10 mouse cellular contexts compared by ENCODE assay signal in the genomic region with DNA sequence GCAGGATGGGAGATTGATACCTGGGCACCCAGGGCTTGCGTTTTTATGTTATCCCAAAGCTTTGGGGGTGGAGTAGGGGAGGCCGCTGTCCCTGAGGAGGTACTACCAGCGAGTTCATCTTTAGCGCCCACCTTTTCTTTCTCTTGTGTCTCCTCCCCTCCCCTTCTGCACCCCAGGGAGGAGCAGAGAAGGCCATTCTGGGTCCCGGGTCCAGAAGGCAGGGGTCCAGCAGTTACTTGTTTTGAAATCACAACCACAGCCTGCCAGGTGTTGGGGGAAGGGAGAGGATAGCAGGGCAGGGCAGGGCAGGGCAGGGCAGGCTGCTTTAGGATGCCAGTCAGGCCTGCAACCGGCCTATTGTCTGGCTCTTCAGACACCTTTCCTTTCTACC. TPM values are rescaled to one million over a fixed set of nuclear protein-coding genes. Genes with fewer than 3 reads are reported as not detected.
DNase-seq lines count a peak whose midpoint lies in the region; ATAC-seq and TF ChIP-seq lines count a peak whose summit lies in the region.
"Had no signal": no experiment of that assay in that cellular context is flagged by ENCODE, and none has a peak within 500 bp of the region (broad histone marks: within the 10 kb centered on the region; RNA-seq: fewer than 3 reads in every experiment).

No protein-coding gene starts in this region.

- no peak for DNase-seq in layer of hippocampus, adult 2 months (ENCODE audit: low spot score in 2 of 2)
- no peak for DNase-seq in layer of hippocampus, adult 8-10 months (ENCODE audit: low spot score in 2 of 2)
- peak; percentile 63 to 71 for DNase-seq in cerebellum, postnatal 10 days
- DNase-seq in hindbrain, embryonic 14.5 days (ENCODE audit: low spot score) = peak; percentile 30
- no peak for DNase-seq in midbrain, postnatal 0 days (ENCODE audit: low spot score)
- no peak for DNase-seq in urinary bladder, postnatal 4 days (ENCODE audit: low spot score in 2 of 2)
- no peak for DNase-seq in embryo, embryonic 9.5 days (ENCODE audit: extremely low spot score)
- DNase-seq: kidney, adult 18-20 months had no signal

- ATAC-seq in hindbrain, embryonic 14.5 days (ENCODE audit: low FRiP score) = 0 out of 2 replicates have a peak, but pooled peaks have one; percentile 7
- ATAC-seq in midbrain, postnatal 0 days (ENCODE audit: low FRiP score) = peak; percentile 47
- ATAC-seq in megakaryocyte, adult 5-6 weeks (ENCODE audit: poor library complexity, severe bottlenecking) = no peak
- ATAC-seq: Patski had no signal

- peak overlapping the region; percentile 94 for H3K9ac ChIP-seq in hindbrain, embryonic 14.5 days
- peak overlapping the region; percentile 96 for H3K9ac ChIP-seq in midbrain, postnatal 0 days (replicated peaks; ENCODE audit: low read length, poor library complexity, severe bottlenecking)

- peak overlapping the region; percentile 75 for H3K4me2 ChIP-seq in hindbrain, embryonic 14.5 days (replicated peaks)
- H3K4me2 ChIP-seq in midbrain, postnatal 0 days (ENCODE audit: low read depth, low read length, poor library complexity, severe bottlenecking) = peak overlapping the region; percentile 70

- no peak for TF ChIP-seq CTCF in layer of hippocampus, adult 2 months (conservative IDR thresholded peaks at IDR 0.05)
- TF ChIP-seq CTCF in midbrain, postnatal 0 days (IDR thresholded peaks at IDR 0.05) = no peak

- H3K27ac ChIP-seq in layer of hippocampus, adult 2 months = peak overlapping the region; percentile 97
- peak overlapping the region; percentile 94 for H3K27ac ChIP-seq in hindbrain, embryonic 14.5 days
- H3K27ac ChIP-seq in midbrain, postnatal 0 days (ENCODE audit: low read depth, low read length) = peak overlapping the region; percentile 97

- peak overlapping the region; percentile 82 for H3K4me3 ChIP-seq in layer of hippocampus, adult 2 months
- H3K4me3 ChIP-seq in hindbrain, embryonic 14.5 days (replicated peaks; ENCODE audit: low read length) = peak overlapping the region; percentile 65
- H3K4me3 ChIP-seq in midbrain, postnatal 0 days (ENCODE audit: low read depth, low read length) = peak overlapping the region; percentile 76

- no peaks in the 10 kb centered on the region for H3K27me3 ChIP-seq in hindbrain, embryonic 14.5 days (ENCODE audit: control insufficient read depth, insufficient read depth, low read length)
- no peaks in the 10 kb centered on the region for H3K27me3 ChIP-seq in midbrain, postnatal 0 days (ENCODE audit: insufficient read depth, low read length)

- no peaks in the 10 kb centered on the region; the same call in none of the 2 replicates for H3K36me3 ChIP-seq in hindbrain, embryonic 14.5 days (replicated peaks; ENCODE audit: control insufficient read depth, insufficient read depth)
- no peaks in the 10 kb centered on the region for H3K36me3 ChIP-seq in midbrain, postnatal 0 days (ENCODE audit: insufficient read depth, low read length)

- no peaks in the 10 kb centered on the region for H3K9me3 ChIP-seq in hindbrain, embryonic 14.5 days (ENCODE audit: control insufficient read depth, low read length)
- no peaks in the 10 kb centered on the region for H3K9me3 ChIP-seq in midbrain, postnatal 0 days (ENCODE audit: low read length)

- H3K4me1 ChIP-seq in hindbrain, embryonic 14.5 days (replicated peaks; ENCODE audit: control insufficient read depth, insufficient read depth, low read length) = peaks cover 42% of the 10 kb centered on the region
- peaks cover 16% of the 10 kb centered on the region; the same call in 1 of the 2 replicates for H3K4me1 ChIP-seq in midbrain, postnatal 0 days (ENCODE audit: insufficient read depth, low read length)

- 4% methylated on average over 6 of the region's 6 CpGs for WGBS in hindbrain, embryonic 14.5 days
- WGBS in midbrain, postnatal 0 days = 4% methylated on average over 6 of the region's 6 CpGs

RNA-seq across cellular contexts. Expression of a gene that starts 0.8 kb away (rescaled TPM):
- 100 to 1,000 TPM; 277 to 286 TPM for total RNA-seq in layer of hippocampus, adult 2 months (2021)
- 100 to 1,000 TPM; 231 to 268 (median 258) TPM for total RNA-seq in layer of hippocampus, adult 8-10 months (2022)
- 102 and 111 TPM in 2 replicates for polyA plus RNA-seq in hindbrain, embryonic 14.5 days (2014; fragmentation: Nextera tagmentation; extraction: Ambion mirVana)
- 159 and 196 TPM in 2 replicates for total RNA-seq in midbrain, postnatal 0 days (2014; rRNA removed)
- polyA plus RNA-seq in midbrain, postnatal 0 days (2015; fragmentation: Nextera tagmentation; extraction: Ambion mirVana) = 118 and 124 TPM in 2 replicates
- total RNA-seq in megakaryocyte, adult 5-6 weeks (2015) = 1.0 and 2.1 TPM in 2 replicates
- 2.4 and 3.1 TPM in 2 replicates for total RNA-seq in megakaryocyte, adult 5-6 weeks (2017)

RNA-seq across cellular contexts. Expression of a gene that starts 13.3 kb away (rescaled TPM):
- not detected for total RNA-seq in layer of hippocampus, adult 2 months (2021)
- not detected for total RNA-seq in layer of hippocampus, adult 8-10 months (2022)
- not detected in 2 replicates for polyA plus RNA-seq in hindbrain, embryonic 14.5 days (2014; fragmentation: Nextera tagmentation; extraction: Ambion mirVana)
- not detected in 2 replicates for total RNA-seq in midbrain, postnatal 0 days (2014; rRNA removed)
- polyA plus RNA-seq in midbrain, postnatal 0 days (2015; fragmentation: Nextera tagmentation; extraction: Ambion mirVana) = not detected in 2 replicates
- not detected in 2 replicates for total RNA-seq in megakaryocyte, adult 5-6 weeks (2015)
- total RNA-seq in megakaryocyte, adult 5-6 weeks (2017) = not detected in 2 replicates
- polyA plus RNA-seq: Patski had no signal

Comparison
In these comparisons a context has a peak if more than half of its experiments do, and no peak if none do; other contexts are left out.
1. DNase-seq: peak in cerebellum, postnatal 10 days (2 of 2) and hindbrain, embryonic 14.5 days (single experiment); none in layer of hippocampus, adult 2 months (0 of 2), layer of hippocampus, adult 8-10 months (0 of 2), midbrain, postnatal 0 days (single experiment), urinary bladder, postnatal 4 days (0 of 2) and embryo, embryonic 9.5 days (single experiment).
2. RNA of a gene that starts 0.8 kb away (total RNA-seq): 277 to 286 TPM in layer of hippocampus, adult 2 months, 231 to 268 TPM in layer of hippocampus, adult 8-10 months and 159 to 196 TPM in midbrain, postnatal 0 days; 1.0 to 3.1 TPM in megakaryocyte, adult 5-6 weeks; every median in the first group is over 10 times any median in the second.
3. Peak in every context shown above with its lines, with median percentiles within 50 percentile points of each other: H3K27ac ChIP-seq and H3K4me3 ChIP-seq.